Mouse (Mus musculus) heart, adult 2 months (tissue): ENCODE results near the gene 9930022D16Rik.

Source experiments
- CTCF ChIP-seq: fragments of 200-600 bp; IDR thresholded peaks from 2 replicates; pipeline ENCODE4 v1.8.1; 2022; ENCODE audit warnings: antibody characterized with exemption, mild to moderate bottlenecking, moderate library complexity
- EP300 ChIP-seq: fragments of 200-500 bp; IDR thresholded peaks from 2 replicates; pipeline ENCODE4 v1.6.1; 2011; ENCODE audit warnings: low read depth, low read length, control low read depth; ENCODE audit not compliant: insufficient read depth
- POLR2A ChIP-seq: fragments of 200-500 bp; IDR thresholded peaks from 2 replicates; pipeline ENCODE4 v1.6.1; 2011; ENCODE audit warnings: mild to moderate bottlenecking, low read depth, low read length, control low read depth; ENCODE audit not compliant: insufficient read depth

DNA sequence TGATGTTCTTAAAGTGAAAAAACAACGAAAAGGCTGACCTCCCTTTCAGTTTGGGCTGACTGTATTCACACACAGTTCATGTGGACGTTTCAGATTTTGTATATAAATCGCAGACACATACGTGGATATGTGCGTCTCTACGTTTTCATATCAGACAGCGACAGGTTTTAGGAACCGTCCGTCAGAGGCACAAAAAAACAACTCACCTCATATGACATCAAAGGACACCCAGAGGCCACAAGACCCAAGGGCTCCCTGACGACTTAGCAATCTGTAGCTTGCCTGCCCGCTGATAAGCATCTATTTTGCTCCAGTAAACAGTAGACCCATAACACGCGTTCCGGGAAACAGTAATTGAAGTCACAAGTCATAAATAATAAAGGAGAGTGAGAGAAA lies 6.8 kb downstream of the 9930022D16Rik start:
- TF ChIP-seq CTCF (no peak), POLR2A (no peak), EP300 (no peak)
